Mouse (Mus musculus): ENCODE measurements around the gene Spi1. TPM values are rescaled to one million over a fixed set of nuclear protein-coding genes. Genes with fewer than 3 reads are reported as not detected.

Gene Spi1
- polyA plus RNA-seq, 2 experiments: 10.6 to 14.1 TPM

- Histone ChIP-seq H3K27ac (replicated peaks; ENCODE audit: low read depth, low read length) (no peak overlapping the region), H3K27me3 (ENCODE audit: control insufficient read depth, insufficient read depth, low read length) (no peaks in the 10 kb centered on the region), H3K4me2 (replicated peaks; ENCODE audit: low read depth, low read length, severe bottlenecking) (peak overlapping the region; percentile 90), H3K36me3 (ENCODE audit: control insufficient read depth, insufficient read depth, low read length) (peaks cover 38% of the 10 kb centered on the region), H3K9ac (ENCODE audit: low read depth, low read length, severe bottlenecking) (peak overlapping the region; percentile 74), H3K4me3 (replicated peaks; ENCODE audit: low read length) (peak overlapping the region; percentile 67), H3K4me1 (ENCODE audit: control insufficient read depth, insufficient read depth, low read length) (peaks cover 19% of the 10 kb centered on the region), H3K9me3 (ENCODE audit: control insufficient read depth, low read length) (no peaks in the 10 kb centered on the region)
- WGBS: 54% methylated on average over 13 of the region's 13 CpGs
- TF ChIP-seq POLR2A (IDR thresholded peaks at IDR 0.05; ENCODE audit: borderline replicate concordance, extremely low read depth, insufficient read depth, insufficient read length): no peak
- DNase-seq (ENCODE audit: low spot score) (no peak), ATAC-seq (ENCODE audit: low FRiP score, low read depth) (no peak)
Observed at GRCm38 (mm10) chr2:91068162-91068871, 13.9 kb upstream of the Spi1 start.

GRCm38 (mm10) chr2:91068872-91069165 lies 13.4 kb upstream of the Spi1 start:
- DNase-seq (ENCODE audit: low spot score) (no peak), ATAC-seq (ENCODE audit: low FRiP score, low read depth) (no peak)
- peak overlapping the region; percentile 90 for H3K4me2 ChIP-seq (replicated peaks; ENCODE audit: low read depth, low read length, severe bottlenecking)
- no peaks in the 10 kb centered on the region for H3K9me3 ChIP-seq (ENCODE audit: control insufficient read depth, low read length)
- WGBS: 31% methylated on average over 6 of the region's 6 CpGs
- H3K4me3 ChIP-seq (replicated peaks; ENCODE audit: low read length): peak overlapping the region; percentile 67
- H3K27ac ChIP-seq (replicated peaks; ENCODE audit: low read depth, low read length): 0 out of 2 replicates have a peak overlapping the region, but pooled peaks have one; percentile 72
- TF ChIP-seq POLR2A (IDR thresholded peaks at IDR 0.05; ENCODE audit: borderline replicate concordance, extremely low read depth, insufficient read depth, insufficient read length): no peak
- peak overlapping the region; percentile 74 for H3K9ac ChIP-seq (ENCODE audit: low read depth, low read length, severe bottlenecking)
- no peaks in the 10 kb centered on the region for H3K27me3 ChIP-seq (ENCODE audit: control insufficient read depth, insufficient read depth, low read length)
- H3K36me3 ChIP-seq (ENCODE audit: control insufficient read depth, insufficient read depth, low read length): peaks cover 33% of the 10 kb centered on the region
- H3K4me1 ChIP-seq (ENCODE audit: control insufficient read depth, insufficient read depth, low read length): peaks cover 19% of the 10 kb centered on the region

- H3K4me2 ChIP-seq (replicated peaks; ENCODE audit: low read depth, low read length, severe bottlenecking): peak overlapping the region; percentile 90
- DNase-seq (ENCODE audit: low spot score): no peak
- peaks cover 26% of the 10 kb centered on the region for H3K36me3 ChIP-seq (ENCODE audit: control insufficient read depth, insufficient read depth, low read length)
- peak overlapping the region; percentile 74 for H3K9ac ChIP-seq (ENCODE audit: low read depth, low read length, severe bottlenecking)
- H3K4me1 ChIP-seq (ENCODE audit: control insufficient read depth, insufficient read depth, low read length): peaks cover 19% of the 10 kb centered on the region
- ATAC-seq (ENCODE audit: low FRiP score, low read depth): no peak
- no peaks in the 10 kb centered on the region for H3K27me3 ChIP-seq (ENCODE audit: control insufficient read depth, insufficient read depth, low read length)
- peak overlapping the region; percentile 72 for H3K27ac ChIP-seq (replicated peaks; ENCODE audit: low read depth, low read length)
- no peaks in the 10 kb centered on the region for H3K9me3 ChIP-seq (ENCODE audit: control insufficient read depth, low read length)
- no peak for TF ChIP-seq POLR2A (IDR thresholded peaks at IDR 0.05; ENCODE audit: borderline replicate concordance, extremely low read depth, insufficient read depth, insufficient read length)
- 5% methylated on average over 14 of the region's 14 CpGs for WGBS
- H3K4me3 ChIP-seq (replicated peaks; ENCODE audit: low read length): peak overlapping the region; percentile 67
Observed at GRCm38 (mm10) chr2:91069306-91070000, 12.7 kb upstream of the Spi1 start.

- peak within 1 kb of the TSS; percentile 67 for H3K4me3 ChIP-seq (replicated peaks; ENCODE audit: low read length)
- ATAC-seq (ENCODE audit: low FRiP score, low read depth) (peak; percentile 97), DNase-seq (ENCODE audit: low spot score) (peak; percentile 95)
- under 1% methylated on average over 69 of the region's 69 CpGs for whole genome bisulfite sequencing
- H3K9ac ChIP-seq (ENCODE audit: low read depth, low read length, severe bottlenecking): peak within 1 kb of the TSS; percentile 74
- H3K36me3 ChIP-seq (ENCODE audit: control insufficient read depth, insufficient read depth, low read length): peaks cover 21% of the 10 kb centered on the region
- H3K27me3 ChIP-seq (ENCODE audit: control insufficient read depth, insufficient read depth, low read length): no peaks in the 10 kb centered on the region
- H3K4me2 ChIP-seq (replicated peaks; ENCODE audit: low read depth, low read length, severe bottlenecking): peak within 1 kb of the TSS; percentile 90
- peak; percentile 64; the same call in 1 of the 2 replicates for TF ChIP-seq POLR2A (IDR thresholded peaks at IDR 0.05; ENCODE audit: borderline replicate concordance, extremely low read depth, insufficient read depth, insufficient read length)
- H3K27ac ChIP-seq (replicated peaks; ENCODE audit: low read depth, low read length): peak within 1 kb of the TSS; percentile 72
- H3K4me1 ChIP-seq (ENCODE audit: control insufficient read depth, insufficient read depth, low read length): peaks cover 19% of the 10 kb centered on the region
- no peaks in the 10 kb centered on the region for H3K9me3 ChIP-seq (ENCODE audit: control insufficient read depth, low read length)
Observed at GRCm38 (mm10) chr2:91070076-91070800, 12.0 kb upstream of the Spi1 start, which contains the start of gene Slc39a13. TSS of gene Slc39a13 (minus strand) at chr2:91070417.

- no peak for DNase-seq (ENCODE audit: low spot score)
- Histone ChIP-seq H3K27me3 (ENCODE audit: control insufficient read depth, insufficient read depth, low read length) (no peaks in the 10 kb centered on the region), H3K36me3 (ENCODE audit: control insufficient read depth, insufficient read depth, low read length) (peaks cover 19% of the 10 kb centered on the region), H3K9me3 (ENCODE audit: control insufficient read depth, low read length) (no peaks in the 10 kb centered on the region), H3K9ac (ENCODE audit: low read depth, low read length, severe bottlenecking) (peak overlapping the region; percentile 74), H3K4me3 (replicated peaks; ENCODE audit: low read length) (peak overlapping the region; percentile 67), H3K27ac (replicated peaks; ENCODE audit: low read depth, low read length) (peak overlapping the region; percentile 72), H3K4me1 (ENCODE audit: control insufficient read depth, insufficient read depth, low read length) (peaks cover 19% of the 10 kb centered on the region), H3K4me2 (replicated peaks; ENCODE audit: low read depth, low read length, severe bottlenecking) (peak overlapping the region; percentile 90)
- no peak for ATAC-seq (ENCODE audit: low FRiP score, low read depth)
- 88% methylated on average over 10 of the region's 10 CpGs for WGBS
- TF ChIP-seq POLR2A (IDR thresholded peaks at IDR 0.05; ENCODE audit: borderline replicate concordance, extremely low read depth, insufficient read depth, insufficient read length): no peak
Observed at GRCm38 (mm10) chr2:91071059-91071458, 11.1 kb upstream of the Spi1 start.

Data from limb, embryonic 14.5 days (tissue).